Mouse (Mus musculus): ENCODE data around the gene Spg7. TPM values are rescaled to one million over a fixed set of nuclear protein-coding genes. Genes with fewer than 3 reads are reported as not detected.
A peak's percentile ranks its signal among the peaks of the same experiment; 100 is the strongest.
"Not testable (repeated sequence)": the region's sequence is repeated elsewhere in the genome, so short reads cannot be mapped to it uniquely, and the experiment has no call there.

Spg7 gene
- polyA plus RNA-seq, 1 experiment from 2014 or later: 48.2 TPM

GRCm38 (mm10) chr8:123030091-123030490, 32.7 kb upstream of the Spg7 start:
- H3K4me3 ChIP-seq (replicated peaks); H3K4me2 ChIP-seq; ATAC-seq (ENCODE audit: insufficient read depth, low FRiP score, low read depth); H3K4me1 ChIP-seq; H3K9ac ChIP-seq; H3K27me3 ChIP-seq (replicated peaks); H3K27ac ChIP-seq; H3K9me3 ChIP-seq; H3K36me3 ChIP-seq: not testable (repeated sequence)
- WGBS: 83% methylated on average over 5 of the region's 5 CpGs

DNA sequence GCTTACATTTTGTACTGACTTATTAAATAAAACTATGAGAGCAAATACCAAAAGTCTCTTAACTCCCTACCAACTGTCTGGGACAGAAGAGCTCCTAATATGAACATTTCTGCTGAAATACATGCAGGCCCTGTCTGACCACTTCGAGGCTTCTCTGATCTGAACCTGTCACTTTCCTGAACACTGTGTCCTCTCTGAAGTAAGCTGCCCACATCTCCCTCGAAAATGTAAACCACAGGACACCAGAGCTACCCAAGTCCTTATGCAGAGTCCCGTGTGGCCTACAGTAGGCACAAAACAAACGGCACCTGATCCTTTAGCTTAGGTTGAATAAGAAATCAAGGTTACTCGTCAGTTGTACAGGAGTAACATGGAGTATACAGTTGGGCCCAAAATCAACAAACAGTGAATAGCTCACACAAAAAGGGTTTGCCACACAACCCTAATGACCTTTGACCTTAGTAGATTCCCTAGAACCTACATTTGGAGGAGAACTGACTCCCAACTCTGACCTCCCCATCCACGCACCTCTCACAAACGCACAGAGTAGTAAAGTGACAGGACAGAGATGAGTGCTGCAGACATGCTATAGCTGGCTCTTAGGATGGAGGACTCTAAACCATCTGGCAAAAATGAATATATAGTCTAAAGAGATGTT, 31.3 kb upstream of the Spg7 start:
- Histone ChIP-seq H3K4me1 (peaks cover 14% of the 10 kb centered on the region; the same call in 1 of the 2 replicates), H3K4me3 (replicated peaks) (no peak overlapping the region), H3K27me3 (replicated peaks) (no peaks in the 10 kb centered on the region), H3K36me3 (no peaks in the 10 kb centered on the region), H3K27ac (no peak overlapping the region), H3K4me2 (no peak overlapping the region), H3K9ac (no peak overlapping the region), H3K9me3 (no peaks in the 10 kb centered on the region)
- ATAC-seq (ENCODE audit: insufficient read depth, low FRiP score, low read depth): no peak
- 72% methylated on average over 7 of the region's 7 CpGs for WGBS

DNA sequence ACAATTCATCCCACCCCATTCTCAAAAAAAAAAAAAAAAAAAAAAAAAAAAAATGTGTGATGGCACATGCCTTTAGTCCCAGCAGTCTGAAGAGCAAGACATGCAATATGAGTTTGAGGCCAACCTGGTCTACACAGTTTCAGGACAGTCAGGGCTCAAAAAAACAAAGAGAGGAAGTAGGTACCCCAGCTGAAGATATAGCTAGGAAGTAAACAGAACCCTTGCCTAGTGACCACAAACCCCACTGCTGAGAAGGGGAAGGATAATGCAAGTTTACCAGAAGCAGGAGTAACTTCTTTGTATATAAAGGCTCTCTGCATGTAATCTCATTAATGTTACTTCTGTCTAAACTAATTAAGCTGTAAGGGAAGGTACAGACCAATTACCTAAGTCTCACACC, 30.0 kb upstream of the Spg7 start:
- Histone ChIP-seq H3K4me1 (peaks cover 26% of the 10 kb centered on the region), H3K4me2 (no peak overlapping the region)
- no peak for ATAC-seq (ENCODE audit: insufficient read depth, low FRiP score, low read depth)

DNA sequence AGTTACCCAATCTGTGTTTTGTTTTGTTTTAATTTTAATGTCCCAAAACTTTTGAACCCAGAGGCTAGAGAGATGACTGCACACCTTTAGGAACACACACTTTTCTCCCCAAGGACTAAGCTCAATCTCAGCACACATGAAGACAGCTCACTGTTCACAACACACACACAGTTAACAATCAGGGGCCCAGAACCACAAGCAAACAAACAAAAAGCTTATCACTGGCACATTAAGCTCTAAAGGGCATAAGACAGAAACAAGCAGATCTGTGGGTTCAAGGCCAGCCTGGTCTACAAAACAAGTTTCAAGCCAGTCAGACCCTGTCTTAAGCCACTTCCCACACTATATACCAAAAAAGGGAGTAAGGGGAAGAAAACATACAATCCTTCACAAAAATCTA, 29.3 kb upstream of the Spg7 start:
- no peak overlapping the region for H3K4me2 ChIP-seq
- H3K4me1 ChIP-seq: peaks cover 26% of the 10 kb centered on the region
- no peak overlapping the region for H3K4me3 ChIP-seq (replicated peaks)
- no peaks in the 10 kb centered on the region for H3K36me3 ChIP-seq
- no peaks in the 10 kb centered on the region for H3K27me3 ChIP-seq (replicated peaks)
- no peaks in the 10 kb centered on the region for H3K9me3 ChIP-seq
- peak overlapping the region; percentile 31; the same call in 1 of the 2 replicates for H3K27ac ChIP-seq
- no peak overlapping the region for H3K9ac ChIP-seq
- no peak for ATAC-seq (ENCODE audit: insufficient read depth, low FRiP score, low read depth)

More for the DNA sequence above, 30.0 kb upstream of the Spg7 start:
- H3K27ac ChIP-seq: no peak overlapping the region
- H3K9ac ChIP-seq: no peak overlapping the region
- H3K36me3 ChIP-seq: no peaks in the 10 kb centered on the region
- no peaks in the 10 kb centered on the region for H3K9me3 ChIP-seq
- no peaks in the 10 kb centered on the region for H3K27me3 ChIP-seq (replicated peaks)
- no peak overlapping the region for H3K4me3 ChIP-seq (replicated peaks)

GRCm38 (mm10) chr8:123034171-123034570, 28.6 kb upstream of the Spg7 start:
- no peak overlapping the region for H3K4me3 ChIP-seq (replicated peaks)
- H3K9me3 ChIP-seq: no peaks in the 10 kb centered on the region
- H3K4me1 ChIP-seq: peaks cover 26% of the 10 kb centered on the region
- no peak for ATAC-seq (ENCODE audit: insufficient read depth, low FRiP score, low read depth)
- no peaks in the 10 kb centered on the region for H3K27me3 ChIP-seq (replicated peaks)
- H3K9ac ChIP-seq: no peak overlapping the region
- 73% methylated on average over 6 of the region's 6 CpGs for WGBS
- no peak overlapping the region for H3K4me2 ChIP-seq
- H3K36me3 ChIP-seq: no peaks in the 10 kb centered on the region
- no peak overlapping the region for H3K27ac ChIP-seq

DNA sequence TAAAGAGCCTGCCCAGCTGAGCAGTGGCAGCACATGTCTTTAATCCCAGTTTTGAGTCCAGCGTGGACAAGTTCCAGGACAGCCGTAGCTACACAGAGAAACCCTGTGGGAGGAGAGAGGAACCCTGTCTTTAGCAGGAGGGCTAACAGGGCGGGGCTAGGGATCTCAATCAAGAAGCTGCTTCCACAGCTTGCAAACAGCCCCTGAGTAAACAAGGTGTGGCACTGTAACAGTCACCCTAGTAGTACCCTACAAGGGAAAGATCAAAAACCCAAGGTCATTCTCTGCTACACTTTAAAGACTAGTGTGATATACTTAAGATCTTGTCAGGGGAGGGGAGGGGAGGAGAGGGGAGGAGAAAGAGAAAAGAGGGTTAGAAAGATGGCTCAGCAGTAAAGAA, 25.8 kb upstream of the Spg7 start:
- no peaks in the 10 kb centered on the region for H3K27me3 ChIP-seq (replicated peaks)
- H3K4me3 ChIP-seq (replicated peaks): no peak overlapping the region
- ATAC-seq (ENCODE audit: insufficient read depth, low FRiP score, low read depth): peak; percentile 75; the same call in 1 of the 2 replicates
- peak overlapping the region; percentile 9; the same call in 1 of the 2 replicates for H3K27ac ChIP-seq
- no peak overlapping the region for H3K4me2 ChIP-seq
- WGBS: 29% methylated on average over 3 of the region's 3 CpGs
- H3K9me3 ChIP-seq: no peaks in the 10 kb centered on the region
- H3K36me3 ChIP-seq: no peaks in the 10 kb centered on the region
- H3K9ac ChIP-seq: no peak overlapping the region
- peaks cover 34% of the 10 kb centered on the region for H3K4me1 ChIP-seq

GRCm38 (mm10) chr8:123037487-123037886, 25.3 kb upstream of the Spg7 start:
- Histone ChIP-seq H3K9me3 (no peaks in the 10 kb centered on the region), H3K4me3 (replicated peaks) (no peak overlapping the region), H3K27ac (peak overlapping the region; percentile 9; the same call in 1 of the 2 replicates), H3K9ac (no peak overlapping the region), H3K27me3 (replicated peaks) (no peaks in the 10 kb centered on the region), H3K4me2 (no peak overlapping the region), H3K36me3 (no peaks in the 10 kb centered on the region), H3K4me1 (peaks cover 34% of the 10 kb centered on the region)
- WGBS: 75% methylated on average over 11 of the region's 11 CpGs
- no peak for ATAC-seq (ENCODE audit: insufficient read depth, low FRiP score, low read depth)

DNA sequence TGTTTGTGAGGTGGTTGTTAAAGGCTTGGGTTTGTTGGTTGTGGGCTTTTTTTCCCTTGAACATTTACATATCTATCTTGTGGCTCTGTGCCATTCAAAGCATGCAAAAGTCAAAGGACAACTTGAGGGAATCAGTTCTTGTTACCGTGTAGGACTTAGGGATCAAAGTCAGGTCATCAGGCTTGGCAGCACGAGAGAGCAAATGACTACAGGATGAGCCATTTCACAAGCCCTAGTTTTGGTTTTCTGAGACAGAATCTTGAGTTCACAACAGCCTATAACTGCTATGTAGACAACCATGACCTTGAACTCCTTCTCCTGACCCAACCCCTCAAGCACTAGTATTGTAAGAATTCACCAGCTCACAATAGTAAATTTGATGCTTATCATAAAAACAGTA, 24.4 kb upstream of the Spg7 start:
- peaks cover 36% of the 10 kb centered on the region for H3K4me1 ChIP-seq
- no peak for ATAC-seq (ENCODE audit: insufficient read depth, low FRiP score, low read depth)
- WGBS: 53% methylated on average over 2 of the region's 2 CpGs
- no peak overlapping the region for H3K4me3 ChIP-seq (replicated peaks)
- no peaks in the 10 kb centered on the region for H3K27me3 ChIP-seq (replicated peaks)
- no peak overlapping the region for H3K4me2 ChIP-seq
- no peak overlapping the region for H3K27ac ChIP-seq
- no peaks in the 10 kb centered on the region for H3K36me3 ChIP-seq
- H3K9ac ChIP-seq: no peak overlapping the region
- H3K9me3 ChIP-seq: no peaks in the 10 kb centered on the region

- H3K4me2 ChIP-seq: peak overlapping the region; percentile 75
- no peaks in the 10 kb centered on the region for H3K36me3 ChIP-seq
- H3K27me3 ChIP-seq (replicated peaks): no peaks in the 10 kb centered on the region
- 77% methylated on average over 11 of the region's 11 CpGs for WGBS
- no peak overlapping the region for H3K9ac ChIP-seq
- H3K4me3 ChIP-seq (replicated peaks): peak overlapping the region; percentile 99; the same call in 1 of the 2 replicates
- no peaks in the 10 kb centered on the region for H3K9me3 ChIP-seq
- no peak for ATAC-seq (ENCODE audit: insufficient read depth, low FRiP score, low read depth)
- H3K4me1 ChIP-seq: peaks cover 36% of the 10 kb centered on the region; the same call in 1 of the 2 replicates
- H3K27ac ChIP-seq: no peak overlapping the region
These were observed 23.2 kb upstream of the Spg7 start for GRCm38 (mm10) chr8:123039376-123040109.

DNA sequence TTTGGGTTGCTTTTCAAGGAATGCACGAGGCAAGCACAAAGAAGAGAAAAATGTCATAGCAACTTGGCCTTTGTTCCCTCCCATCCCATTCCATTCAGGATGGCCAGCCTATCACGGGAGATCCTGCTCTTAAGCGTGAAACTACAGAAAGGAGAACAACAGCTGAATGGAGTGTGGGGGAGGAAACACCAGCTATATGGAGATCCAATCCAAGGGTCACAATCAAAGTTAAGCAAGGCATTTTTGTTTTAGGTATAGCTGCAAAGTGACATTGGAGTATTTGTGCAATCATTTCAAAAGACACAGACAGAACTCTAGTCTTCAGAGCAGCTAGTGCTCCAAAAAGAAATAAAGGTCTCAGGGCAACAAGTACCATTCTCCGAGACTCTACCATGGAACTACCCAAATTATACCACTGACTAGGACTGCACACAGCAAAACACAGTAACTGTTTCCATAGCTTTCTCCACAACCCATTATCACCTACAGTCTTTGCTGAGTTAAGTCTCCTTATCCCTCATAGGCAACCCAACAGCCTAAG, 22.6 kb upstream of the Spg7 start:
- no peak for ATAC-seq (ENCODE audit: insufficient read depth, low FRiP score, low read depth)
- Histone ChIP-seq H3K9ac (no peak overlapping the region), H3K27me3 (replicated peaks) (no peaks in the 10 kb centered on the region), H3K36me3 (no peaks in the 10 kb centered on the region), H3K4me1 (peaks cover 36% of the 10 kb centered on the region; the same call in 1 of the 2 replicates), H3K9me3 (no peaks in the 10 kb centered on the region), H3K4me2 (peak overlapping the region; percentile 75), H3K4me3 (replicated peaks) (peak overlapping the region; percentile 99), H3K27ac (peak overlapping the region; percentile 95; the same call in 1 of the 2 replicates)
- 17% methylated on average over 4 of the region's 4 CpGs for WGBS

GRCm38 (mm10) chr8:123041008-123041773, 21.6 kb upstream of the Spg7 start:
- Histone ChIP-seq H3K4me3 (replicated peaks) (peak overlapping the region; percentile 99), H3K4me2 (peak overlapping the region; percentile 75), H3K27me3 (replicated peaks) (no peaks in the 10 kb centered on the region), H3K36me3 (no peaks in the 10 kb centered on the region), H3K27ac (peak overlapping the region; percentile 95), H3K9ac (peak overlapping the region; percentile 100), H3K9me3 (no peaks in the 10 kb centered on the region), H3K4me1 (peaks cover 28% of the 10 kb centered on the region; the same call in 1 of the 2 replicates)
- no peak for ATAC-seq (ENCODE audit: insufficient read depth, low FRiP score, low read depth)
- WGBS: under 1% methylated on average over 62 of the region's 71 CpGs
